Mouse (Mus musculus) C2C12 (cell line): Measurements from ENCODE around the gene Lrrc61.

ENCODE experiments used
- CTCF ChIP-seq: IDR thresholded peaks from one replicate; pipeline ENCODE4 v1.5.1; 2011; ENCODE audit not compliant: control insufficient read depth, insufficient read depth, insufficient read length
- MAX ChIP-seq: IDR thresholded peaks from one replicate; pipeline ENCODE4 v1.6.1; 2011; ENCODE audit warnings: mild to moderate bottlenecking, control low read depth
- MYOG ChIP-seq: IDR thresholded peaks from one replicate; pipeline ENCODE4 v1.6.1; 2011; ENCODE audit not compliant: control insufficient read depth, insufficient read length; ENCODE audit errors: extremely low read depth

GRCm38 (mm10) chr6:48566312-48566711 lies 11.7 kb downstream of the Lrrc61 start:
- TF ChIP-seq CTCF (no peak), MAX (no peak), MYOG (no peak)
